Mouse (Mus musculus) adrenal gland, postnatal 10 days (tissue): ENCODE measurements around the gene Lypd6b. TPM values are rescaled to one million over a fixed set of nuclear protein-coding genes. Genes with fewer than 3 reads are reported as not detected.

Experiments
- DNase-seq: peaks from one replicate; pipeline ENCODE4 v3.0.0; 2021; ENCODE audit warnings: mixed read lengths
- total RNA-seq, 2 experiments: library from RNA; stranded (reverse); gene quantifications; 2 replicates each; pipeline ENCODE4 v1.2.3; 2021

The Lypd6b gene
- total RNA-seq, 2 experiments from 2014 or later: 0.24 TPM; not detected in 1

DNA sequence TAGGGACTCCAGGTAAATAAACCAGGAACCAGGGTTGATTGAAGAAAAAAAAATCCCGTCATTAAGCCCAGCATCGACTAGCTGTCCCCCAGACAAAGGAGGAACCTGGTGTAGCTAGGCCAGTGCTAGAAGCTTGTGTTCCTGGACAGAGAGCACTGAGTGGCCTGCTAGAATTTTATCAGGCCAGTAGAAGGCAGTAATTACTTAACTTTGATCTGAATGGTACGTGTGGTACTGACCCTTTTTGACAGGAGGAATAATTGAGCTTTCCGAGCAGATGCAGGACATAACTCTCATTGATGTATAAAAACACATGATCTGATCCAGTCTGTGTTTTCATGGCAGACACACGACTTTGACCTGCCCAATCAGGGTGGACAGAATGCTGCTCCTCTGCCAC, 154.6 kb downstream of the Lypd6b start:
- DNase-seq: no peak

GRCm38 (mm10) chr2:49951681-49952080, 164.2 kb downstream of the Lypd6b start:
- DNase-seq: no peak

- DNase-seq: no peak
Measured at GRCm38 (mm10) chr2:49952632-49953293, 165.3 kb downstream of the Lypd6b start.

GRCm38 (mm10) chr2:49957449-49957848, 170.0 kb downstream of the Lypd6b start:
- peak; percentile 83 for DNase-seq

GRCm38 (mm10) chr2:49961991-49962390, 174.5 kb downstream of the Lypd6b start:
- DNase-seq: no peak

- DNase-seq: no peak
Measured at GRCm38 (mm10) chr2:49964899-49965298, 177.4 kb downstream of the Lypd6b start.

- no peak for DNase-seq
Measured at GRCm38 (mm10) chr2:49967748-49968147, 180.3 kb downstream of the Lypd6b start.

- DNase-seq: no peak
Measured at GRCm38 (mm10) chr2:49970990-49971389, 183.5 kb downstream of the Lypd6b start.

DNA sequence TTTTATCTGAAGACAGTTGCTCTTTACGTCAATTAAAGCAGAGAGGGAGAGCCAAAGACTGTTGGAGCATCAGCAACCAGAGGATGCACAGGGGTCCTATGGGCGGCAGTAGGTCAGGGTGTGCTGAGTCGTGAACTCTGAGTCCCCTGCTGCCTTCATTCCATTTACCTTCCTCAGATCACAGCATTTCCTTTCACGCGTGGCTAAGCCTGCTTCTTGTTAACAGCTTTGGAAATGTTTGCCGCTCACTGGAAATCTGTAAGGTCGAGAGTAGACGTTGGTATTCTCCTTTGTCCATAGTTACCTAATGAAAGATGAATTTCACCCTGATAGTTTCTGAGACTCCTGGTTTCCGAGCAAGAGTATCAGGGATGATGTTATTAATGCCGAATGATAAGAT, 191.1 kb downstream of the Lypd6b start:
- DNase-seq: no peak

DNA sequence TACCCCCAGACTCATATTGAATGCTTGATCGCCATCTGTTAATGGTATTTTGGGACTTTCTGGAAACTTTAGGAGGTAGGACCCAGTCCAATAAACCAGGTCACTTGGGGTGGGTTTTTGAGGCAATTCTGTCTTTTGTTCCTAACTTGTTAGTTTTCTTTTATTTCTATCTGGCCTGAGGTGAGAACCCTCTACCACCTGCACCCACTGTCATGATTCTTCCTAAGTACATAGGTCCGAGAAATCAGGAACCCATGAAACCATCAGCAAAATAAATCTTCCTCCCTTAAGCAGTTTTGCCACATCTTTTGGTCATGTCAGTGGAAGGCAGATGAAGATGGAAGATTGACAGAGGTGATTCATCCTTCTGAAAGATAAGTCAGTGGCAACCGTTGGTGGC, 192.5 kb downstream of the Lypd6b start:
- no peak for DNase-seq

GRCm38 (mm10) chr2:49983021-49983420, 195.5 kb downstream of the Lypd6b start:
- no peak for DNase-seq

- DNase-seq: no peak
Measured at GRCm38 (mm10) chr2:49984780-49985179, 197.3 kb downstream of the Lypd6b start.

GRCm38 (mm10) chr2:49995841-49996240, 208.4 kb downstream of the Lypd6b start:
- DNase-seq: no peak

DNA sequence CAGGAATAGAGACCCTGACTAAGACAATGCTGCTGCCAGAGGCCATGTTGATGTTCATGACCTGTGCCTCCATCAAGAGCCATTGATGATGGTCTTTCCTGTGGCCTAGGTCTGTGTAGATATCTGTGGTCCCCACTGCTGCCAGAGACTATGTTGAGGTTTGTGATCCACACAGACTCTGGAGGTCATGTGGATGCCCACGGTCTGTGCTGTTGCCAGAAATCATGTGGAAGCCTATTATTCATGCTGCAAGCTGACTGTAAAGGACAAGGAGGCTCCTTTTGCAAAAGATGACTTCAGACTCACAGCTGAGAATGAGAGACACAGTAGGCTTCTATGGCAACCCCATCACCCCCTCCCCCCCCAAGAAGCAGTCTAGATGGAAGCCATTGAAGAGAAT, 209.7 kb downstream of the Lypd6b start:
- DNase-seq: no peak

Other genes with a start within 250 kb of the Lypd6b start
- 10 to 100 TPM in 1 of 2 experiments, 1 to 10 TPM in 1; 8.2 to 14.3 TPM for gene Kif5c, start 168.4 kb upstream of the Lypd6b start, total RNA-seq